Mouse (Mus musculus): ENCODE results near the gene Psmd13.

- TF ChIP-seq CTCF (conservative IDR thresholded peaks at IDR 0.05; ENCODE audit: low read length) (no peak), NANOG (IDR thresholded peaks at IDR 0.05; ENCODE audit: borderline replicate concordance, low read length) (no peak), POU5F1 (IDR thresholded peaks at IDR 0.05; ENCODE audit: borderline replicate concordance, low read length) (no peak)
Measured at GRCm38 (mm10) chr7:140939669-140940171, 58.0 kb downstream of the Psmd13 start.

All from E14TG2a.4 (cell line).